Mouse (Mus musculus): ENCODE data around the gene Stambp. TPM values are rescaled to one million over a fixed set of nuclear protein-coding genes. Genes with fewer than 3 reads are reported as not detected.

The Stambp gene
- polyA plus RNA-seq, 1 experiment = 24.6 TPM

GRCm38 (mm10) chr6:83575609-83576008 lies 3.1 kb upstream of the Stambp start:
- no peak for TF ChIP-seq CTCF (IDR thresholded peaks at IDR 0.05; ENCODE audit: borderline replicate concordance, insufficient read depth, low read length)
- no peak for TF ChIP-seq POLR2A (IDR thresholded peaks at IDR 0.05; ENCODE audit: low read depth, low read length)
- H3K4me3 ChIP-seq (ENCODE audit: insufficient read depth, low read length) = no peak overlapping the region

GRCm38 (mm10) chr6:83571840-83572667 lies 475 bp downstream of the Stambp start:
- Histone ChIP-seq H3K27ac (ENCODE audit: insufficient read depth, low read length) (peak overlapping the region; percentile 2; the same call in 1 of the 2 replicates), H3K4me1 (ENCODE audit: control insufficient read depth, insufficient read depth, low read length) (no peaks in the 10 kb centered on the region), H3K4me3 (ENCODE audit: insufficient read depth, low read length) (peak overlapping the region; percentile 67)
- TF ChIP-seq POLR2A (IDR thresholded peaks at IDR 0.05; ENCODE audit: low read depth, low read length) (peak; percentile 60), CTCF (IDR thresholded peaks at IDR 0.05; ENCODE audit: borderline replicate concordance, insufficient read depth, low read length) (no peak)

More at GRCm38 (mm10) chr6:83575609-83576008, 3.1 kb upstream of the Stambp start:
- no peak overlapping the region for H3K27ac ChIP-seq (ENCODE audit: insufficient read depth, low read length)
- H3K4me1 ChIP-seq (ENCODE audit: control insufficient read depth, insufficient read depth, low read length) = peaks cover 3% of the 10 kb centered on the region; the same call in 1 of the 2 replicates

- Histone ChIP-seq H3K4me1 (ENCODE audit: control insufficient read depth, insufficient read depth, low read length) (no peaks in the 10 kb centered on the region), H3K4me3 (ENCODE audit: insufficient read depth, low read length) (no peak overlapping the region), H3K27ac (ENCODE audit: insufficient read depth, low read length) (no peak overlapping the region)
- no peak for TF ChIP-seq POLR2A (IDR thresholded peaks at IDR 0.05; ENCODE audit: low read depth, low read length)
- TF ChIP-seq CTCF (IDR thresholded peaks at IDR 0.05; ENCODE audit: borderline replicate concordance, insufficient read depth, low read length) = peak; percentile 19; the same call in 1 of the 2 replicates
These were observed 3.3 kb downstream of the Stambp start for GRCm38 (mm10) chr6:83568901-83569862.

- Histone ChIP-seq H3K4me3 (ENCODE audit: insufficient read depth, low read length) (no peak overlapping the region), H3K4me1 (ENCODE audit: control insufficient read depth, insufficient read depth, low read length) (no peaks in the 10 kb centered on the region; the same call in 1 of the 2 replicates), H3K27ac (ENCODE audit: insufficient read depth, low read length) (no peak overlapping the region)
- no peak for TF ChIP-seq POLR2A (IDR thresholded peaks at IDR 0.05; ENCODE audit: low read depth, low read length)
These were observed 16.6 kb downstream of the Stambp start for GRCm38 (mm10) chr6:83555972-83556371.

- H3K27ac ChIP-seq (ENCODE audit: insufficient read depth, low read length) = no peak overlapping the region
- no peak overlapping the region for H3K4me3 ChIP-seq (ENCODE audit: insufficient read depth, low read length)
- H3K4me1 ChIP-seq (ENCODE audit: control insufficient read depth, insufficient read depth, low read length) = no peaks in the 10 kb centered on the region
- TF ChIP-seq POLR2A (IDR thresholded peaks at IDR 0.05; ENCODE audit: low read depth, low read length) (no peak), CTCF (IDR thresholded peaks at IDR 0.05; ENCODE audit: borderline replicate concordance, insufficient read depth, low read length) (no peak)
These were observed 24.2 kb downstream of the Stambp start for GRCm38 (mm10) chr6:83548346-83548745.

GRCm38 (mm10) chr6:83545778-83546177 lies 26.8 kb downstream of the Stambp start:
- TF ChIP-seq CTCF (IDR thresholded peaks at IDR 0.05; ENCODE audit: borderline replicate concordance, insufficient read depth, low read length) (no peak), POLR2A (IDR thresholded peaks at IDR 0.05; ENCODE audit: low read depth, low read length) (no peak)
- Histone ChIP-seq H3K4me1 (ENCODE audit: control insufficient read depth, insufficient read depth, low read length) (peaks cover 5% of the 10 kb centered on the region), H3K4me3 (ENCODE audit: insufficient read depth, low read length) (no peak overlapping the region), H3K27ac (ENCODE audit: insufficient read depth, low read length) (no peak overlapping the region)

GRCm38 (mm10) chr6:83541756-83542456 lies 30.6 kb downstream of the Stambp start:
- peak overlapping the region; percentile 87 for H3K27ac ChIP-seq (ENCODE audit: insufficient read depth, low read length)
- H3K4me1 ChIP-seq (ENCODE audit: control insufficient read depth, insufficient read depth, low read length) = peaks cover 5% of the 10 kb centered on the region
- no peak overlapping the region for H3K4me3 ChIP-seq (ENCODE audit: insufficient read depth, low read length)
- TF ChIP-seq POLR2A (IDR thresholded peaks at IDR 0.05; ENCODE audit: low read depth, low read length) (no peak), CTCF (IDR thresholded peaks at IDR 0.05; ENCODE audit: borderline replicate concordance, insufficient read depth, low read length) (no peak)

GRCm38 (mm10) chr6:83540017-83540416 lies 32.5 kb downstream of the Stambp start:
- no peak for TF ChIP-seq CTCF (IDR thresholded peaks at IDR 0.05; ENCODE audit: borderline replicate concordance, insufficient read depth, low read length)
- TF ChIP-seq POLR2A (IDR thresholded peaks at IDR 0.05; ENCODE audit: low read depth, low read length) = no peak
- Histone ChIP-seq H3K27ac (ENCODE audit: insufficient read depth, low read length) (no peak overlapping the region), H3K4me3 (ENCODE audit: insufficient read depth, low read length) (no peak overlapping the region), H3K4me1 (ENCODE audit: control insufficient read depth, insufficient read depth, low read length) (peaks cover 5% of the 10 kb centered on the region)

- Histone ChIP-seq H3K4me3 (ENCODE audit: insufficient read depth, low read length) (no peak overlapping the region), H3K27ac (ENCODE audit: insufficient read depth, low read length) (peak overlapping the region; percentile 15), H3K4me1 (ENCODE audit: control insufficient read depth, insufficient read depth, low read length) (peaks cover 3% of the 10 kb centered on the region)
- TF ChIP-seq CTCF (IDR thresholded peaks at IDR 0.05; ENCODE audit: borderline replicate concordance, insufficient read depth, low read length) (no peak), POLR2A (IDR thresholded peaks at IDR 0.05; ENCODE audit: low read depth, low read length) (no peak)
These were observed 35.8 kb downstream of the Stambp start for GRCm38 (mm10) chr6:83536795-83537059.

Measured in embryonic fibroblast, embryonic 13.5 days (primary cell).